Mouse (Mus musculus) heart, postnatal 0 days (tissue): ENCODE data around the gene Spred2.
"Not testable (repeated sequence)": the region's sequence is repeated elsewhere in the genome, so short reads cannot be mapped to it uniquely, and the experiment has no call there.

ENCODE experiments used
- CTCF ChIP-seq: IDR thresholded peaks from 2 replicates; pipeline ENCODE4 v1.5.1; 2016; ENCODE audit warnings: antibody characterized with exemption, control low read depth, low read depth
- EP300 ChIP-seq: IDR thresholded peaks from 2 replicates; pipeline ENCODE4 v1.6.1; 2016; ENCODE audit warnings: antibody characterized with exemption, low read depth

DNA sequence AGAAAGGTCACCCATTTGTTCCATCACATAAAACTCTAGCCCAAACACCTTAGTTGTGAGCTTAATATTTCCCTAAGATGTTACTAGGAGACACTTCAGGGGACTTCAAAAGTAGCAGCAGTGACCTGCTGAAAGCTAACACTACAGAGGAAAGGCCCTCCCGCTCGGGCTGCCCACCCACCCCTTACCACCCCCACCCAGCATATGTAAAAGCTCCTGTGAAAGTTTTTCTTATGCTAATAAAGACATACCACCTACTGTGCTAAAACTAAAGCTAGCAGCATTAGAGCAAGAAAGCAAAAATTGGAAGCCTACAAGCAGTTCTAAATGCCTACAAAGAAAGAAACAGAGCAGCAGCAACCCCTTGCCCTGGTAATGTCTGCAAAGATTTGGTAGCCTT lies 139.9 kb downstream of the Spred2 start:
- not testable (repeated sequence) for TF ChIP-seq CTCF, EP300
